Mouse (Mus musculus) myocyte (in vitro differentiated cells): ENCODE results near the gene Tmem176a.

Experiments used
- CEBPB ChIP-seq: IDR thresholded peaks from 2 replicates; pipeline ENCODE4 v1.6.1; 2011; ENCODE audit warnings: mild to moderate bottlenecking, moderate library complexity; ENCODE audit not compliant: poor library complexity, insufficient read depth, severe bottlenecking
- E2F4 ChIP-seq: IDR thresholded peaks from one replicate; pipeline ENCODE4 v1.6.1; 2011; ENCODE audit warnings: mild to moderate bottlenecking, control low read depth, moderate library complexity; ENCODE audit not compliant: insufficient read depth
- MAX ChIP-seq: IDR thresholded peaks from one replicate; pipeline ENCODE4 v1.6.1; 2011; ENCODE audit warnings: low read depth, mild to moderate bottlenecking, control low read depth
- MYOD1 ChIP-seq, 3 experiments: IDR thresholded peaks; one replicate each; pipeline ENCODE4 v1.6.1; 2011; ENCODE audit warnings: control low read depth in 2 of 3, low read depth in 2 of 3, mild to moderate bottlenecking in 2 of 3, moderate library complexity in 1 of 3; ENCODE audit not compliant: insufficient read length in 2 of 3, control insufficient read depth in 1 of 3
- MYOG ChIP-seq, 3 experiments: IDR thresholded peaks; one replicate each; pipeline ENCODE4 v1.6.1; 2011; ENCODE audit warnings: control low read depth in 2 of 3, low read depth in 2 of 3, mild to moderate bottlenecking in 2 of 3; ENCODE audit not compliant: insufficient read length in 2 of 3, control insufficient read depth in 1 of 3, insufficient read depth in 1 of 3
- POLR2A ChIP-seq: IDR thresholded peaks from one replicate; pipeline ENCODE4 v1.6.1; 2011; ENCODE audit warnings: low read depth, mild to moderate bottlenecking, control low read depth, moderate library complexity; ENCODE audit not compliant: insufficient read length
- POLR2AphosphoS2 ChIP-seq: IDR thresholded peaks from one replicate; pipeline ENCODE4 v1.6.1; 2011; ENCODE audit warnings: low read depth, control low read depth; ENCODE audit not compliant: insufficient read length
- REST ChIP-seq: IDR thresholded peaks from one replicate; pipeline ENCODE4 v1.6.1; 2011; ENCODE audit warnings: mild to moderate bottlenecking, control low read depth, moderate library complexity; ENCODE audit not compliant: insufficient read depth, insufficient read length
- SRF ChIP-seq: IDR thresholded peaks from one replicate; pipeline ENCODE4 v1.6.1; 2011; ENCODE audit warnings: low read depth; ENCODE audit not compliant: control insufficient read depth, insufficient read length
- TCF12 ChIP-seq: IDR thresholded peaks from one replicate; pipeline ENCODE4 v1.6.1; 2011; ENCODE audit warnings: mild to moderate bottlenecking, control low read depth; ENCODE audit not compliant: poor library complexity, insufficient read depth, severe bottlenecking
- TCF3 ChIP-seq: IDR thresholded peaks from one replicate; pipeline ENCODE4 v1.6.1; 2011; ENCODE audit warnings: low read depth, control low read depth; ENCODE audit not compliant: insufficient read length
- USF1 ChIP-seq: IDR thresholded peaks from one replicate; pipeline ENCODE4 v1.6.1; 2011; ENCODE audit warnings: low read depth, mild to moderate bottlenecking, control low read depth, moderate library complexity

- TF ChIP-seq POLR2A: no peak
- no peak for TF ChIP-seq USF1
- no peak for TF ChIP-seq MAX
- TF ChIP-seq MYOG (IDR thresholded peaks at IDR 0.05; ENCODE audit: control insufficient read depth in 1 of 3, insufficient read depth in 1 of 3, insufficient read length in 2 of 3, low read depth in 2 of 3): no peak
- no peak for TF ChIP-seq MYOD1 (IDR thresholded peaks at IDR 0.05; ENCODE audit: control insufficient read depth in 1 of 3, insufficient read length in 2 of 3, low read depth in 2 of 3)
- TF ChIP-seq CEBPB: no peak
- TF ChIP-seq E2F4: no peak
- TF ChIP-seq POLR2AphosphoS2: no peak
- no peak for TF ChIP-seq TCF12
- TF ChIP-seq TCF3: no peak
- no peak for TF ChIP-seq REST
- TF ChIP-seq SRF: no peak
Measured at GRCm38 (mm10) chr6:48865152-48865745, 24.5 kb downstream of the Tmem176a start.
